Mouse (Mus musculus): ENCODE data around the gene Rps6kl1.

DNA sequence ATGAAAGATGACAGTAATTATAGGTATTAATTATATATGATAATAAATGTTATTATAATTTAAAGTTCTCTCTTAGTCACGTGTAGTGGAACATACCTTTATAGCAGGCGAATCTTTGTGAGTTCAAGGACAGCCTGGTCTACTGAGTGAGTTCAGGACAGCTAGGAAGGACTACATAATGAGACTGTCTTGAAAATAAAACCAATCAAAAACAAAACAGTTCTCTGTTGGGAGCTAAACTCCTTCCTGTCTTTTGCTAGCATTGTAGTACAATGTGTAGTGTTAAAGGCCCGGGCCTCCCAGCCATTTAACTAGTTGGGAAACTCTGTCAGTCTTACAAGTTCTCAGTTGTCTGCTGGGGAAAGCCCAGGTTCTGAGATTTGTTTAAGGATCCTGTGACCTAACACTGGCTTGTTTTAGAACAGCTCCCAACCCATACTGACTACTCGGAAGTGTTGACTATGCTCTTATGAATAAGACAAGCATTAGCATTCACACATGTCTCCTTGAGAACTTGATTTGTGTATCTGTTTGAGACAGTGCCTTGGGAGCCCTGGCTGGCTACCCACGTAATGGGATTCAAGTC is 49.5 kb downstream of the Rps6kl1 start:
- no peak for TF ChIP-seq POLR2A (IDR thresholded peaks at IDR 0.05; ENCODE audit: low read depth, low read length)
- TF ChIP-seq CTCF (IDR thresholded peaks at IDR 0.05; ENCODE audit: borderline replicate concordance, insufficient read depth, low read length), result no peak

All from embryonic fibroblast, embryonic 13.5 days (primary cell).